Mouse (Mus musculus) adrenal gland, adult 18-20 months (tissue): ENCODE measurements around the gene Suds3. TPM values are rescaled to one million over a fixed set of nuclear protein-coding genes. Genes with fewer than 3 reads are reported as not detected.

Experiments
- DNase-seq, 2 experiments: peaks; one replicate each; pipeline ENCODE4 v3.0.0; 2021 to 2022; ENCODE audit warnings: low spot score in 2 of 2
- total RNA-seq, 2 experiments: library from RNA; stranded (reverse); gene quantifications; 1 replicate in 1 of 2; 2 replicates in 1 of 2; pipeline ENCODE4 v1.2.3; 2021

Suds3 gene
- total RNA-seq, 2 experiments from 2014 or later = 103 to 120 TPM

DNA sequence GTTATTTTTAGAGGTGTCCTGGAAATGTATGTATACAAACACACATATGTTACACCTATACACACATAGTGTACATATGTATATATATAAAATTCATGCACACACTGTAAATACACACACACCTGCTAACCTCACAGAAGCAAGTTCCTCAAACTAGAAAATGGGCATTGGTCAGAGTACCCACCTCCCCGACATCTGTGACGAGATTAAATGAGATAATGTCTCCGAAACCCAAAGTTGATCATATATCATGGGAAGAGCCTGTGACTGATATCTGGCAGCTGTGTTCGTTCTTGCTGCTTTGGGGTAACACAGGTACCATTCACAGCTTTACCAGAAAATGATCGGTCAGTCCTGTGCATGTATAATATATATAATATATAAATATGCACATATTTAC is 20.7 kb upstream of the Suds3 start:
- DNase-seq = no peak

DNA sequence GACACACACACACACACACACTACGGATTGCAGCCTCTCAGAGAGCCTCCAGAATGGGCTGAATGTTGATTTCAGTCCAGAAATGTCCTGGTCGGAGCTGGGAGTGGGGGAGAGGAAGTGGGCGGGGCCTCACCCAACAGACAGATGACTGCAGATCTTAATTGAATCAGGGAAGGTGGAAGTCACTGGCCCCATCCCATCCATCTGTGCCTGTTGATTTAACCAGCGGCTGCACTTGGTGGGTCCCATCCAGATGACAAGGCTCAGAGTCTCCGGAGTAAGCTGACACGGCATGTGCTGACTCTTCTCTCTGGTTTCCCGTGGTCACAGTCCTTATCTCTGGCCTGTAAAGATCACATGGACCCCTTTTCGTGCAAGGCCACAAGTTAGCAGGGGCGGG is 20.0 kb upstream of the Suds3 start:
- DNase-seq = no peak

DNA sequence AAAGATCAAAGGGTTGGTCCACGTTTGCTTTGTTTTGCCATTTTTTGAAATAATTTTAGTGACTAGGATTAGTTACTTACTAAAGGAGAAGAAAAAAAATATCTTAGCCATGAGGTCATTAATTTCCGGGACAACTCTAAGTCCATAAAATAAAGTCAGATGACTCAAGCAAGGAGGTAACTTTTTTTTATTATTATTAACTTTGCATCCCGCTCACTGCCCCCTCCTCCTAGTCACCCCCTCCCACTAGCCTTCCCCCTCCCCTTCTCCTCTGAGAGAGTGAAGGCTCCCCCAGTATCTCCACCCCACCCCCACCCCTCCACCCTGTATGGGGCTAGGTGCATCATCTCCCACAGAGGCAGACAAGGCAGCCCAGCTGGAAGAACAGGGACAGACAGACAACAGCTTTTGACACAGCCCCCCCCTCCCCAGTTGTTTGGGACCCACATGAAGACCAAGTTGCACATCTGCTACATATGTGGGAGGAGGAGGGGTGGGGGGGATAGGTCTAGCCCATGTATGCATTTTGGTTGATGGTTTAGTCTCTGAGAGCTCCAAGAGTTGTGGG is 19.1 kb upstream of the Suds3 start:
- DNase-seq = no peak

DNA sequence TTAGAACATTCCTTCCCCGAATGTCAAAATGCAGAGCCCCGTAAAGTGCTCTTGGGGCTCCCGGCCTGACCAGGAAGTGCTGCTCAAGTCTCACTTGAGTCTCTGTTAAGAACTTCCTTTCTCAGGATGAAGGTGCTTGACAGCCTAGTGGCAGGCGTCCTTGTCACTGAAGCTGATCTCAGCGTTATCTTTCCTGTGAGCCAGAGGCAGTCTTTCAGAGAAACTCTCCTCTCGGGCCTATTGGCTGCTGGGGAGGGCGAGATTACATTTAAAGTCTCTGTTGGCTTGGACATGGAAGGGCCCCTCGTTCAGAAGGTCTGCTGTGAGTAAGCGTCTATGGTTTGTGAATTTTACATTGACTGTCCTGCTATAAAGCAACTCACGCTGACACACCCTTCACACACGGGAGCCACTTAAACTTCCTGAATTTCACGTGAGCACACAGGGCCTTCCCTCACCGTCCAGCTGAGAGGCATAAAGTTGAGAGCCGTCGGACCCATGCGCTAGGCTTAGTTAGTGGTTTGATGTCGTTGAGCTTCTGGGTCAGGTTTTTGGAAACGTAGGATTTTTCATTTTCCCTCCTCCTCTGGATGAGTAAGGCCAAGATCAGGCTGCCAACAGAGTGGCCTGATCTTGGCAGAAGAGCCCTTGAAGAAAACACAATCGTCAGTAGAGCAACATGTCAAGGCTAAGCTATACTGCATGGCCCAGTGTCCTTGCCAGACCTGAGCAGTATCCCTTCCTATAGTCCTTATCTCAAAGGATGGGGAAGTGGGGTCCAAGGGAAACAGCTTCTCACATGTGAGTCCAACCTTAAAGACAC is 18.4 kb upstream of the Suds3 start:
- no peak for DNase-seq

DNA sequence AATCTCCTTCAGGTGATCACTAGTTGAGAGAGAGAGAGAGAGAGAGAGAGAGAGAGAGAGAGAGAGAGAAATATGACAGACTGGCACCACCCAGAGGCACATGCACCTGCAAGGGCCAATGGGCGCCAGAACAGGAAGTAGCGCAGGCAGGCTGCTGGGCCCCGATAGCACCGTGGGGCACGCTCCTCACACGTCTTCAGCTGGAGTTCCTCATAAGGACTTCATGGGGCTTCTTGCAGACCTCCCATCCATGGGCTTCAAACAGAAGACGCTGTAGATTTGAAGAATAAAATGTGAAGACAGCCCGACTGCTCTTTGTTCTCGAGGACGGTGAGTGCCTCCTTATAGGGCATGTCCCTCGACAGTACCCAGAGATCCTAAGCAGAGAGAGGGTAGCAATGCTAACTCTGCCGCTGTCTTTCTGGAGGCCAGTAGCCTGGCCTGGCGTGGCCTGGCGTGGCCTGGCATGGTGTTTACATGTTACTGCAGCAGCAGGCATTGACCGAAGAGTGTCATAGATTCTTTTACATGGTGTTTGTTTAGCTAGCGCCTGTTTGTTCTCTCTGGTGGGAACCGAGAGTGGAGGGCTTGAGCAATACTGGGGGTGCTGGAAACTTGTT is 17.6 kb upstream of the Suds3 start:
- DNase-seq = no peak

DNA sequence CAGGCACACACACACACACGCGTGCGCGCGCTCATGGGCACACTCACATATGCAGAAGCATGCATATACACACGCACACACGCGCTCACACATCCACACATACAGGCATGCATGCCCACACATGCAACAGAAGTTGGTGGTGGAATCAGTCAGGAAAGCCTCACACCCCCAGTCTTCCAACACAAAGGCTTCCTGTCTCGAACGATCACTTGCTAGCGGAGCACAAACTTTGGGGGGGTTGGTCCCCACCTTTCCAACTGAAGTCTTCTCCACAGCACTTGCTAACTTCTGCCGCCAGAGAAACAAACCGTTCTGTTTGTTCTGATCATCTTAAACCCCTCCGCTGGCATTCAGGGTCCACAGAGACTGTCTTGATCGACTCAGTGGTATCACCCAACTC is 14.8 kb upstream of the Suds3 start:
- no peak for DNase-seq

DNA sequence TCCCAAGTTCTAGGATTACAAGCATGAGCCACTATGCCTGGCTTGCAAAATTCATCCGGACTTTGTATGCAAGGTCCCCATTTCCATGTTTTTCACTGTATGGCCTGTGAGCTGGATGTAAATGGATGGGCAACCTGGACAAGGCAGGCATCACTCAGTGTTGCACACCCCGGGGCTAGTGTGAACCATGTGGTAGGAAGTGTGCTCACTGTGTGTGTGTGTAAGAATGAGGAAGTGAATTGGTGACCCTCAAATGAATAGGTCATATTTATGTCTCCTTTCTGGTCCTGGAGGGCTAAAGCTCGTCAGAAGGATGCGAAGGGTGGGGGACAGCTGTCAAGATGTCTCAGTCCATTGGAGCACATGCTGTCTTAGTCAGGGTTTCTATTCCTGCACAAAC is 11.1 kb upstream of the Suds3 start:
- DNase-seq = no peak

DNA sequence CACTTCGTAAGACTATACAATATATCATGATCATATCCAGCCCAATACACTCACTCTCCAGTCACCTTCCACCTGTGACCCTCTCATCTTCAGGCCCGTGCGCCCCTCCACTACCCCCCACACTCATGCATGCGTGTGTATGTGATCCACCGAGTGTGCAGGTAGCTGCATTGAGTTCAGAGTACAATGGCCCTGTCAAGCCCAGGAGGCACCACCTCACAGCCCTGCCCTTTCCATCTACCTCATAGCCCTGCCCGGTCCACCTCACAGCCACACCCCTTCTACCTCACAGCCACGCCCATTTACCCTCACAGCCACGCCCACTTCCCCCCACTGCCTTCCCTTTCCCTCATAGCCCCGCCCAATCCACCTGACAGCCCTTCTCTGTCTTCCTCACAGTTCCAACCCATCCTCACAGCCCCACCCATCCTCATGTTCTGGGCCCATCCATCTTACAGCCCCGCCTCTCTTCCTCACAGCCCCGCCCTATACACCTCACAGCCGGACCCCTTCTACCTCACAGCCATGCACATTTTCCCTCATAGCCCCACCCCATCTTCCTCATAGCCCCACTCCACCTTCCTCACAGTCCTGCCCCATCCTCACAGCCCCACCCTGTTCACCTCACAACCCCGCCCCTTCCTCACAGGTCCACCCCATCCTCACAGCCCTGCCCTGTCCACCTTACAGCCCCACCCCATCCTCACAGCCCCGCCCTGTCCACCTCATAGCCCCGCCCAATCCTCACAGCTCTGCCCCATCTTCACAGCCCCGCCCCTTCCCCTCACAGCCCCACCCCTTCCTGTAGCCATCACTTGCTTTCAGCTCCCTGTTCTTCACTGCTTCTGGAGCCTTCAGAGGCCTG is 9.8 kb upstream of the Suds3 start:
- no peak for DNase-seq

DNA sequence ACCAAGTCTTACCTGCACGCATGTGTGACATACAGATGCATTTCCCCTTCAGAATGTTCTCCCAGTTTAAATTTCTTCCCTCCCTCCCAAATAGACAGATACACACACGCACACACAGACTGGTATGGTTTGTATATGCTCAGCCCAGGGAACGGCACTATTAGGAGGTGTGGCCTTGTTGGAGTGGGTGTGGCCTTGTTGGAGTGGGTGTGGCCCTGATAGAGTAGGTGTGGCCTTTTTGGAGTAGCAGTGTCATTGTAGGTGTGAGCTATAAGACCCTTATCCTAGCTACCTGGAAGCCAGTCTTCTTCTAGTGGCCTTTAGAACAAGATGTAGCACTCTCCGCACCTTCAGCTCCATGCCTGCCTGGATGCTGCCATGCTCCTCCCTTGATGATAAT is 7.9 kb upstream of the Suds3 start:
- no peak for DNase-seq

DNA sequence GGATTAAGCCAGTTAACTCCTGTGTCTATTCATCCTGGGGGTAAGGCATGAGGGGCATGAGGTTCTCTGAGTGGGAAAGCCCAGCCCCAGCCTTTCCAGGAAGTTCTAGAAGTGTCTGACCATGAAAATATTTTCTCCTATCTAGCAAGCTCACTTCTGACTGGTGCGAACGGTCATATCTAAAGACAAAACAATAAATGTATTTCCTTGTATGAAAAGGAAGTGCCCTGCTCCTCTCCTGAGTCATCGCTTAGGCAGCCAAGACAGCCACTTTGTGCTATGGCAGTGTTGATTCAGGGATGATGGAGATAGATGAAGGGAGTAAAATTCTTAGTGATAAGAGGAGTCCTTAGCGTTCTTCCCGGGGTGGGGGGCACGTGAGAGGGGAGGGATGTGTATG is 7.2 kb upstream of the Suds3 start:
- no peak for DNase-seq

DNA sequence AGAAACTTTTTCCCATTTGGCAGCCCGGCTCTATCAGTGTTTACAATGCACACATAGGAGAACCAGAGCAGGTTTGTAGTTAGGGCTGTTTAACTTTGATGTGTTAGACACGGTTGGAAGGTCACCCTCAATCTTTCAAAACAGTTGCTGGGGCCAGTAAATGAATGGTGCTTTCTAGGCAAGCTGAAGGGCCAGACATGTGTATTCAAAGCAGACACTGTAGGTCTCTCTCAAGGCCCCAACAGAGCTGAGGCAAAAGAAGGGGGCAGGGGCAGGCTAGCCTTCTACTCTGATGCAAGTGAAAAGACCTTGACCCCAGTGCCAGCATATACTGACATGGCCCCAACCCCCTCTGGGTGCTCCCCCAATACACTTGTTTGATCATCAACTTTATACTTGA is 5.7 kb upstream of the Suds3 start:
- no peak for DNase-seq

DNA sequence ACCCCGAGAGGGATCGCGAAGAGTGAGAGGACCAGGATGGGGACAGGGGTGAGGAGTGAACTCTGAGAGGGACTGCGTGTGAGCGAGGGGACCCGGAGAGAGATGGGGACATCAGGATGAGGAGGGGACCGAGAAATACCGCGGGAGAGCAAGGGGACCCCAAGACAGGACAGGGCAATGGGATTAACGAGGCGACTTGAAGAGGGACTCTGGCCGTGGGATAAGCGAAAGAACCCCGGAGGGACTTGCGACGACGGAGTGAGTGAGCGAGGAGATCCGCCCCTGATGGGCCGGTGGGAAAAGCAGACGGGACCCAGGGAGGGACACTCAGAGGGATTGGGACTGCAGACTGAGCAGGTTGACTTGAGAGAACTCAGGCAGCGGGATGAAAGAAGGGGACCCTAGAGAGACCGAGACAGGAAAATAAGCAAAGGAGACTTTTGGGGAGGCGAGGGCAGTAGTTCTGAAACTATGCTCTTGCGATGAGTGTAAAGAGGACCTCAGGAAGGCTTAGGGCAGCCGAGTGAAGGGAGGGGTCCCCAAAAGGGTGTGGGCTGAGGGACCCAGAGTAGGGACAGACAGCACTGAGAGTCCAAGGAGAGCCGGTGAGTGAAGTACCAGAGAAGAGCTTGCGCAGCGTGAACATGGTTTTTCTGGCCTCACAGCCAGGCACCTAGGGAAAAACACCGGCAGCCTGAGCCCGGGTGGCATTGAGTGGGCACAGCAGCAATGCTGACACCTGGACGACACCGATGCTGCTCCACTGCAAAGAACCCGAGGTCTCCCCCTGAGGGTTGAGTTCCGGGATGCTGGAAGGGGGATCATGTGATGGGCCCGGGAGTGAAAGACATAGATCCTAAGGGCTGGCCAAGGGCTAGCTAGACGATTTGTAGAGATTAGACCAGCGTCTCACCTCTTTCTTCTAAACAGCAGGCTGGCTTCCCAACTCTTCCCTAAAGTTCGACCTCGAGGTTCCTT is 4.9 kb upstream of the Suds3 start:
- DNase-seq = peak; percentile 33 to 47

DNA sequence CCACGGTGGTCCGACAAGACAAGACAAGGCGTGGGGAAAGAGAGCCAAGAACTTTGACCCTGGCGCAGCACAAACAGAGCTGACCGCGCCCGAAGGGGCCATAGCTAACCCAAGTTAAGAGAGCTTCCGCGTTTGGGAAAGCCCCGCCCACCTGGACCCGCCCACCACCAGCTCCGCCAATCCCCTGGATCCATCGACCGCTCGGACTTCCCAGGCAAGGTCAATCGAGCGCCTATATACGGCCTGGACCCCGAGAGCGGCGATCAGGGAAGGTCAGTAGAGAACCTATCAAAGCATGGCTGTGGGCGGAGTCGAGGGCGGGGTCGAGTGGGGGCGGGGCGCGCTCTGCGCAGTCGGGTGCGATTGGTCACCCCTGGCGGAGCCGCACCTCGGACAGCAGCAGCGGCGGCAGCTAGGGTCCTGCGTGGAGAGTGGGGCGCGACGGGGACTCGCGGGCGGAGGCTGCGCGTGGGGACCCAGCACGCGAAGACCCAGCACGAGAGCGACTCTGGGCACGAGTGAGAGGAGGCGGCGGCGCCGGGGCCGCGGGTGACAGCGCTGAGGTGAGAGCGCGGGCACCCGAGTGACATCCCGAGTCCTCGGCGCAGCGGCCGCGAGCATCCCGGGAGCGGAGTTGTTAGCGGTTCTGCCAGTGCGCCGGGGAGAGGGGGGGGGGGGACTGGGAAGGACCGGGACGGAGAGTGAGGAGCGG is 4.0 kb upstream of the Suds3 start, which contains the start of gene Taok3:
Gene Taok3, plus strand, starts transcription at position 353 of the 712 bp plus-strand sequence.
- DNase-seq = peak; percentile 95 to 99

DNA sequence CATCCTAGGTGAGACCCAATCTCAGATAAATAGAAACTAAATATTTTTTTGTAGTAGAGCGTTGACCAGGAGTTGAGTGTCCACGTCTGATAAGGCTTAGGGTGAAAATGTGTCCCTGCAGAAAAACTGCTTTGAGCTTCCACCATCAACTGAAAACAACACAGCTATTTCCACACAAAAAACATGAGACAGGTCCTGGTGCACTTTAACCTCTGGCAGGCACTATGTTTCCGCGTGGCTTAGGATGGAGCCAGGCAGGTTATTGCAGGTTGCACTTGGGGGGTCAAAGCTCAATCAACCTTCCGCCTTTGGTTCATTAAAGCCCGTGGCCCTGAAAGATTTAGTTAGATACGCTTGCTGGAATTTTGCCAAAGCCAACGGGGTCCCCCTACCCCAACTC is 2.9 kb upstream of the Suds3 start:
- DNase-seq = no peak

DNA sequence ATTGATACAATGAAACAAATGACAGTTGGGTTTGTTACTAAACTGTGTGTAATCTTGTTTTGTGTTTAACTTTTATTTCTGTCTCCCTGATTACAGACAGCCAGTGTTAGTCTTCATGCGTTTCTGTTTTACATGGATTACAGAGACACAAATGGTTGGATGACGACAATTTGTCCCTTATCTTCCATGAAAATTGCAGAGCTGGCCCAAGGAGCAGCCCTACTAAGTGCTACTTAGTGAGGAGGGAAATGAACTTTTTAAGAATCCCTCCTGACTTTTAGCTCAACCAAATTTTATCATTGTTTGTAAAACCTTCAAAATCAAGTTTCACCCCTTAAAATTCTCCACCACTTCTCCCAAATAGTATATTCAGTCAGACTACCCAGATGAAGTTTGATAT is 2.3 kb upstream of the Suds3 start:
- no peak for DNase-seq

DNA sequence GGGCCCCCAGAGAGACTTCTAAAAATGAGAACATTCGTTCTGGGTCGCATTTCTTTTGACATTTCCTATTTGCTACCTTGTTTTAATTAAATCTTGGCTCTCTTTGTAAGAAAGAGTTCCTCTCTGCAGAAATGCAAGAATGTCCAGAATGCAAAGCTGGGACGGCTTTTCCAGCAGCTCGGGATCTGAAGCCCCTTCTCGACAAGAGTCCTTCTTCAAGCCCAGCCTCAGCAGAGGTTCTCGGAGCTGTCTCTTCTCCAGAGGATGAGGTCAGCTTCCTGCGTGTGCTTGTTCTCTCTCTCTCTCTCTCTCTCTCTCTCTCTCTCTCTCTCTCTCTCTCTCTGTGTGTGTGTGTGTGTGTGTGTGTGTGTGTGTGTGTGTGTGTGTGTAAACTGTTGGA is 1.8 kb upstream of the Suds3 start:
- DNase-seq = no peak

DNA sequence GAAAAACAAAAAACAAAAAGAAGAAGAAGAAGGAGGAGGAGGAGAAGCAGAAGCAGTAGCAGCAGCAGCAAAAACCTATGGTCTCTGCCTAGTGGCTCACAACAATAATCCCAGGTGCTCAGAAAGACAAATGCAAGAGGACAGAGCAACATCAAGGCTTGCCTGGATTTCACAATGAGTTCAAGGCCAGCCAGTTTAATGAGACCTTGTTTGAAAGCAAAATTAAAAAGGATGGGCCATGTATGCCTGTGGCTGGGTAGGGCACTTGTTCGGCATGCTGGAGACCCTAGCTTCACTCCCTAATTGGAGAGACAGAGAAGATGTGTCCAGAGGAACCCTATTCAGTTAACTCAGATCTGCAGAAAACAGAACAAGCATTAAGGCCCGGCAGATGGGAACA is 1.3 kb upstream of the Suds3 start:
- DNase-seq = no peak

DNA sequence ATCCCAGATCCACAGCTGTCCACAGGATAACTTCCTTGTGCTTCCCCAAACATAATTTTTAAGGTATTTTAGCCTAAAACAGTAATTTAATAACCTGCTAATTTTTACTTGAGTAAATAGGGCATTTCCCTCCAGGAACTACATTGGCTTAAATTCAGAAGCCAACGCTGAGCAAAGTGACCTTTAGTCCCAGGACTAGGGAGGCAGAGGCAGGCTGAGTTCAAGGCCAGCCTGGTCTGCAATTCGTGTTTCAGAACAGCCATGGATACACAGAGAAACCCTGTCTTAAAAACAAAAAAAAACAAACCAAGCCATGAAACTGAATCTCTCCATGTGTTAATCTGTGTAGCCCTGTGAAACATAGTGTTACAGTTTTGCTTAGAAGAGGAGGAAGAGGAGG is 747 bp upstream of the Suds3 start:
- DNase-seq = no peak

DNA sequence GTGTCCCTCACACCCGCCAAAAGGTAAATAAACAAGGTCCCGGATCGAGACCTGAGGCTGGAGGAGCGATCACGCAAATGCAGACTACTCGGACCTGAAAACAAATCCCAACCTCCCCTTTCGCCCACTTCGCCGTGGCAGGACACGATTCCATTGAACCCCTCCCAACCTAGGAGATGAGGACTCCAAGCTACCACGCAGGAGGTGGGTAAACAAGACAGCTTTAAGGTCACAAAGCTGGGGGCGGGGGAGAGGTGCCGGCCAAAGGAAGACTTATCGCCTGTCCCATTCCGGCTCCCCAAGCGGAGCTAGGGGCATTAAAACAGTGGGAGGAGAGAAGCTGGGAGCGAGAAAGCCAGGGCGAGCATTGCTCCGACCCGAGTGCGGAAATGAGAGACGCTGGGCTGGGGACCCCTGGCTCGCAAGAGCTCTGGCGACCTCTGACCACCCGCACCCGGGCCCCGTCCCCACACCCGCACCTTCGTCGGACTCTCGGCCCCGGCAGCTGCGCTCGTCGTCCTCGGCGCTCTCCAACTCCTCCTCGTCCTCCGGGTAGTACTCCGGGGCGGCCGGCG is 633 bp downstream of the Suds3 start:
- peak; percentile 49 to 54 for DNase-seq
